Mouse (Mus musculus) brain, adult 2 months (tissue): ENCODE data around the gene Relb.
"Not testable (repeated sequence)": the region's sequence is repeated elsewhere in the genome, so short reads cannot be mapped to it uniquely, and the experiment has no call there.

Source experiments
- DNase-seq: peaks from one replicate; pipeline ENCODE4 v3.0.0; 2011; ENCODE audit warnings: low read depth, low spot score

Relb gene

DNA sequence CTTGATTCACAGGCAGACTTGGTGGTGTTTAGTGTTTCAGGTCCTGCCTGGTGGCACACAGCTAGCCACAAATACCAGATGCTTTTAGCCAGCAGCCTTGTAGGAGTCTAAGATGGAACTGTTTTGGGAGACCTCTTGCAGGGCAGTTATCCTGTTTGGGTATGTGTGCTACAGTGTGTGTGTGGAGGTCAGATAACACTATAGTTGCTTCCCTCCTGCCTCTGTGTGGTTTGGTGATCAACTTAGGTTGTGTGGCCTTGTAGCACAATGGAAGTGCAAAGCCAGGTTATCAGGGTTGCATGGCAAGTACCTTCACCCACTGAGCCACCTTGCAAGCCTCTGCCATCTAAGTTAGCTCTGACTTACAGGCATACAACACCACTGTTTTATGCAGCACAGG, 3.5 kb upstream of the Relb start:
- no peak for DNase-seq

DNA sequence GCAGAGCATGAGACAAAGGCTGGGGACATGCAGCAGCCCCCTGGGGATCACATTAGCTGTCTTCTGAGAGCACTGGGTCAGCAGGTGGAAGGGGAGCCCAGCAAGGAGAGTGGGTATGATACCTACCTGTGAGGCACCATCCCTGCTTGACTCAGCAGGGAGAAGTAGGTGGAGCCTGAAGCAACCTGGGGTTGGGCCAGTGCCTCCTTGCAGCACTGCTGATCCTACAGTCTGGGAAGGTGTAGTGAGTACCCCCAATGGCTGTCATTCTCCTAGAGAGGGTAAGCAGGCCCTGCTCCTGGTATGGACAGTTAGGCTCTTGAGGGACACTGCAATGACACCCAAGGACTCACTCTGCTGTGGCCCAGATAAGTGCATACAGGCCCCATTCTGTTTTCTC, 3.0 kb upstream of the Relb start:
- no peak for DNase-seq

- peak; percentile 89 for DNase-seq
These were observed 490 bp downstream of the Relb start for GRCm38 (mm10) chr7:19628536-19629360.

DNA sequence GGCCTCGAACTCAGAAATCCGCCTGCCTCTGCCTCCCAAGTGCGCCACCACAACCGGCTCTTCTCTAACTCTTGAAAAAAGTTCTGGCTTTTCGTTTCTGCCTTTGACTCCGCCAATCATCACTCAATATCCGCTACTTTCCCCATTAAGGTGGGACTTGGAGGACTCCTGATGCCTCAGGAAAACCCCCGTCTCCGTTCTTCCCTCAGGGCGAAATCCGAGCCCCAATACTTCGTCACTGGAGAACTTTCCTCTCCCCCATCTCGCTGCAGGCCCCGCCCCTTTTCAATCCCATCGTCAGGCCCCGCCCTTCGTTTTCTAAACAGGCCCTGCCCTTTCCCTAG, 1.1 kb downstream of the Relb start:
- no peak for DNase-seq

- no peak for DNase-seq
These were observed 1.5 kb downstream of the Relb start for GRCm38 (mm10) chr7:19627721-19628120.

- DNase-seq = no peak
These were observed 5.8 kb downstream of the Relb start for GRCm38 (mm10) chr7:19623433-19623832.

GRCm38 (mm10) chr7:19622241-19622640, 7.0 kb downstream of the Relb start:
- DNase-seq = no peak

GRCm38 (mm10) chr7:19620811-19621210, 8.4 kb downstream of the Relb start:
- peak; percentile 80 for DNase-seq

DNA sequence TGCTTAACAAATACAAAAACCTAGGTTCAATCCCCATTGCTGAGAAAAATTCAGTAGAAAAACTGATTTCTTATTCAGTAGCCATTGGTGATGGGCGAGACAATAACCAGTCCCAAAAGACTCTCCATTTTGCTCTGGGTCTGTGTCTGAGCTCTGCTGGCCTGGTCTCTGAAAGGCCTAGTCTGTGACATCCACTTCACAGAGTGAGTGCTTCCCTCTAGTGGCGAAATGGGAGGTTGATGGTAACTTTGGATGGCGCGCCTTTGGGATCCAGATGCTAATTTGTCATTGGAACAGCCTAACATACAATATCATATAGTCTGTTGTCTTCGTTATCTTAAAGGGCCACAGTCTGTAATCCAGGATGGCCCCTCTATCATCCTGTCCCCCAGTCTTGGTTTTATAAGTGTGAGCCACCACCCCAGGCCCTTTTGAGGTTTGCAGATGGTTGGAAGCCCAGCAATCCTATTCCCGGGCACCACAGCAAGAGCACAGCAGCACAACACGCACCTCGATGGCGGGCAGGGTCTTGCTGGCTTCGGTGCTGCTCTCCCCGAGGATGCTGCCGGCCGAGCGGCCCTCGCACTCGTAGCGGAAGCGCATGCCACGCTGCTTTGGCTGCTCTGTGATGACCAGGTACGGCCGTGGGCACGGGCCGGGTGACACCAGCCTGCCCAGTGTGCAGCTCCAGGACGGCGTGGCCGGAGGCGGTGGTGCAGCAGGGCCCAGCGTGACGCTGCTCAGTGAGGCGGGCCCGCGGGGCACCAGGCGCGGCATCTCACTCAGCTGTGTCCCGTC, 10.0 kb downstream of the Relb start:
- DNase-seq = peak; percentile 93

GRCm38 (mm10) chr7:19615036-19615577, 14.1 kb downstream of the Relb start:
- DNase-seq = no peak

GRCm38 (mm10) chr7:19610969-19611368, 18.3 kb downstream of the Relb start:
- DNase-seq = no peak

GRCm38 (mm10) chr7:19609641-19610332, 19.5 kb downstream of the Relb start:
- DNase-seq = no peak

- DNase-seq = no peak
These were observed 21.9 kb downstream of the Relb start for GRCm38 (mm10) chr7:19607291-19607690.

DNA sequence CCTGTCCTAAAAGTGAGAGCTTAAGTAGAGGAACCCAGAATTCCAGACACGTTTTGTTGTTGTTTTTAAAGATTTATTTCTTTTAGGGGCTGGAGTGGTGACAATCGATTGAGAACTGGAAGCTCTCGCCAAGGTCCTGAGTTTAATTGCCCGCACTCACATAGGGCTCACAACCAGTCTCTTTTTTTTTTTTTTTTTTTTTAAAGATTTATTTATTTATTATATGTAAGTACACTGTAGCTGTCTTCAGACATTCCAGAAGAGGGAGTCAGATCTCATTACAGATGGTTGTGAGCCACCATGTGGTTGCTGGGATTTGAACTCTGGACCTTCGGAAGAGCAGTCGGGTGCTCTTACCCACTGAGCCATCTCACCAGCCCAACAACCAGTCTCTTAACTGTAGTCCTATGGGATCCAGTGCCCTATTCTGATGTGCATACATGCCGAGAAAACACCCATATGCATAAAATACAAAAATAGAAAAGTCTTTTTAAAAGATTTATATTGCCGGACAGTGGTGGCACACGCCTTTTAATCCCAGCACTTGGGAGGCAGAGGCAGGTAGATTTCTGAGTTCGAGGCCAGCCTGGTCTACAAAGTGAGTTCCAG, 24.5 kb downstream of the Relb start:
- DNase-seq = not testable (repeated sequence)

- peak; percentile 97 for DNase-seq
These were observed 25.2 kb downstream of the Relb start, which contains the start of gene Clasrp for GRCm38 (mm10) chr7:19603849-19604605. Gene Clasrp (minus strand): TSS chr7:19604486.

GRCm38 (mm10) chr7:19603055-19603454, 26.2 kb downstream of the Relb start:
- no peak for DNase-seq

GRCm38 (mm10) chr7:19600562-19600961, 28.7 kb downstream of the Relb start:
- peak; percentile 96 for DNase-seq

DNA sequence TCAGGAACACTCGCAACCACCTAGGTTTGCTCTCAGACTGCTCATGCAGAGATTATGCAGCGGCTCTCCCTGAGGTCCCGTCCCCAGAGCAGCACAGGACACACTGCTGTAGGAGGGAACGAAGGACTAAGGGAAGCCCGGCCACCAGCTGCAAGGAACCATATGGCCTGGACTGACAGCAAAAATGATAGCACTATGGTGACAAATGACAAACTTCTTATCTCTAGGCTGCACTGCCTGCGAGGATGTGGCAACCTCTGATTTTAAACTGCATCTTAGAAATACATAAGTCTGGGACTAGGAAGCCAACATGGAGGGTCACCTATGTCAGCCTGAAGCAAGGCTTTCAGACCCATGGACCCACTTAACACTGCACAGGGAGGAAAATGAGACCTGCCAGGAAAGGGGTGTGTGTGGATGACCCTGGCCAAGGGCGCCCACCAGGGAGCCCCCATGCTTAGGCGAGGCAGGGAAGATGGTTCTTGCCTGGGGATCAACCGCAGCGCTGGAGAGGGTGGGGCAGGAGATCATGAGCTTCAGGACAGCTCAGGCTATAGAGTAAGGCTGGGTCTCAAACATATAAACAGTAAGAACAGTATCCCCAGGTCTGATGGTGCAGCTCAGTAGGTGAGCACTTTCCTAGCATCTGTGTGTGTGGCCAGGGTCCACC, 36.0 kb downstream of the Relb start:
- DNase-seq = no peak

DNA sequence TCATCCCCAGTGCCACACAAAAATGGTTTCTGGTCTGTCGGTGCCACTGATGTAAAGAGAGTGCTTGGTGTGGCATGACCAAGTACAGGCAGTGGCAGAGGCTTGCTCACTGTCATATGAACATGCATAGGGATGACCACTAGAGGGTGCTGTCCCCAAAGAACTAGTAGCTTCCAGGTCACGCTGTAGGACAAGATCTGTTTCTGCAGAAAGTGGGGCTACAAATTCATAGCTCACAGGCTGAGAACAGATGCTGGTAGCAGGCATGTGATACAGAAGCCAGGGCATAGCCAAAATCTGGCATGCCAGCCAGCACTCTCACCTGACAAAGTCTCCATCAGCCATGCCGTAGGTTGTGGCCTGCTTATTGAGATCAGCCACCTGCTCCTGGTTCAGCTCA, 39.3 kb downstream of the Relb start:
- DNase-seq = peak; percentile 97

- DNase-seq = peak; percentile 69
These were observed 40.0 kb downstream of the Relb start for GRCm38 (mm10) chr7:19589207-19589606.
